Mouse (Mus musculus): ENCODE data around the gene Dalrd3. TPM values are rescaled to one million over a fixed set of nuclear protein-coding genes. Genes with fewer than 3 reads are reported as not detected.

Gene Dalrd3
- polyA plus RNA-seq, 1 experiment, result not detected

DNA sequence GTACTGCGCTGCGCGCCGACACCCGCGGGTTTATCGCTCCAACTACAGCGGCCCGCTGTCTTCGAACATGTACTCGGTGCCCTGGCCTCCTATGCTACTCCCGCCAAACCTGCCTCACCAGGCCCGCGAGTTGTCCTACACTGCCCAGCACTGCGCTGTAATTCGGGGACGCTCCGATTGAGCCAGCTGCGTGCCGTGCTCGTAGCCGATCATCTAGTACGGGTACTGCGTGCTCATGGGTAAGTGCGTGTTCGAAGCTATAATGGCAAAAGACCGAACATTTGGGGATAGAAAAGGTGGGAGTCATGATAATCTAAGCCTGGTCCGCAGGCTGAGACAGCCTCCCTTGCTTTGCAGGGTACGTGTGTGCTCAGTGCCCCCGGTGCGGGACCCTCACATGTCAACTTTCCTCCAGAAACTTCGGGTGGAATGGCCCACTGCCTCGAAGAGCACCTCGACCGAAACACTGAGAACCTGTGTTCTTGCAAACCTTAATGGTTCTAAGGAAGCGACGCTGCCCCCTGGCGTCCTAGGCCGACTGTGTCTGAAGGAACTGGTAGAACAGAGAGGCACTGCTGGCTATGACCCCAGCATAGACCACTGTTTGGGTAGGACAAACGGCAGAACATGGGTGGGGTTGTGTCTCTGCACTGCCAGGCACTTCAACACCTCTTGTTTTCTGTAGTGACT is 666 bp downstream of the Dalrd3 start:
- peak overlapping the region; percentile 59 for H3K4me3 ChIP-seq (ENCODE audit: insufficient read depth, low read depth, low read length)
- TF ChIP-seq CTCF (IDR thresholded peaks at IDR 0.05; ENCODE audit: insufficient read depth, low read depth, low read length) (peak; percentile 26; the same call in 1 of the 2 replicates), POLR2A (IDR thresholded peaks at IDR 0.05; ENCODE audit: insufficient read depth, low read depth, low read length) (no peak)
- 1% methylated on average over 40 of the region's 40 CpGs for WGBS
- H3K4me1 ChIP-seq (ENCODE audit: control insufficient read depth, insufficient read depth, low read length), result peaks cover 50% of the 10 kb centered on the region
- H3K27ac ChIP-seq (ENCODE audit: insufficient read depth, low read depth, low read length), result peak overlapping the region; percentile 7

- TF ChIP-seq CTCF (IDR thresholded peaks at IDR 0.05; ENCODE audit: insufficient read depth, low read depth, low read length), result no peak
- TF ChIP-seq POLR2A (IDR thresholded peaks at IDR 0.05; ENCODE audit: insufficient read depth, low read depth, low read length), result no peak
- WGBS, result 93% methylated on average over 16 of the region's 16 CpGs
- Histone ChIP-seq H3K4me1 (ENCODE audit: control insufficient read depth, insufficient read depth, low read length) (peaks cover 57% of the 10 kb centered on the region), H3K4me3 (ENCODE audit: insufficient read depth, low read depth, low read length) (no peak overlapping the region), H3K27ac (ENCODE audit: insufficient read depth, low read depth, low read length) (no peak overlapping the region)
Measured at GRCm38 (mm10) chr9:108571401-108571973, 1.8 kb downstream of the Dalrd3 start.

GRCm38 (mm10) chr9:108572321-108572720 is 2.6 kb downstream of the Dalrd3 start:
- Histone ChIP-seq H3K27ac (ENCODE audit: insufficient read depth, low read depth, low read length) (no peak overlapping the region), H3K4me1 (ENCODE audit: control insufficient read depth, insufficient read depth, low read length) (peaks cover 64% of the 10 kb centered on the region)

DNA sequence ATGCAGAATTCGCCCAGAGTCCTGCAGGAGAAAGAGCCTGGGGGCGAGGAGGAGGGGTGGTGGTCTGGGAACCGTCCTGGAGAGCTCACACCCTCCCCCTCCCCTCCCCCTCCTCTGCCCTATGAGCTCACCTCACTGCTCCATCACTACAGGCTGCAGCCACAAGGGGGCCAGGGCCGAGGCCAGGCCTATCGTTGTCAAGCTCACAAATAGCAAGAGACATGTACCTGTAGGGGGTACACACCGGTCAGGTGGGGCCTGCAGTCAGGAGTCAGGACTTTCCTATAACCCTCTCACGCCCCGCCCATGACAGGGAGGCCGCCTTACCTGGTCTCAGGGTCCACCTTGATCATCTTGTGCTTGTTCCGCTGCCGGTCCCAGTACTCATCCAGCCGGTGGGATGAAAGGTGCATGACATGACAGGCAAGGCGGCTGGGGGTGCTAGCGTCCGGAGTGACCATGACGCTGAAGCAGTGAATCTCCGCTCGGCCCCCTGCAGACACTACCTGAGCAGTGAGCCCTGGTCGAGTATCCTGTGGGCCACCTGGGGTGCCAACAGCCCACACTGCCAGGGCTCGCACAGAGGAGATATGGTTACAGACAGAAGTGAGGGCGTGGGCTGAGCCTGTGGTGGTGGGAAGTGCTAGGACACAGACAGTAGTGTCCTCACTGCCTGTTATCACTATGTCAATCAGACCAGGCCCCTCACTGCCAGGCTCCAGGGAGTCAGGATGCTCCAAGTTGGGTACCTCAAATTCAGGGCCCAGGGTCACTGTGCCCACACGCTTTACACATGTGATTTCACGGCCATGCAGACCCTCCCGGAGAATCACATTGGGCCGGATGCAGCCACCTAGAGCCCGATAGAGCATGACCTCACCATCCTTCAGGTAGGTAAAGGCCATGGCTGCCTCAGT is 4.3 kb downstream of the Dalrd3 start:
- TF ChIP-seq POLR2A (IDR thresholded peaks at IDR 0.05; ENCODE audit: insufficient read depth, low read depth, low read length) (no peak), CTCF (IDR thresholded peaks at IDR 0.05; ENCODE audit: insufficient read depth, low read depth, low read length) (no peak)
- peaks cover 59% of the 10 kb centered on the region for H3K4me1 ChIP-seq (ENCODE audit: control insufficient read depth, insufficient read depth, low read length)
- no peak overlapping the region for H3K27ac ChIP-seq (ENCODE audit: insufficient read depth, low read depth, low read length)
- no peak overlapping the region for H3K4me3 ChIP-seq (ENCODE audit: insufficient read depth, low read depth, low read length)
- 51% methylated on average over 26 of the region's 26 CpGs for WGBS

More at GRCm38 (mm10) chr9:108572321-108572720, 2.6 kb downstream of the Dalrd3 start:
- no peak overlapping the region for H3K4me3 ChIP-seq (ENCODE audit: insufficient read depth, low read depth, low read length)
- no peak for TF ChIP-seq POLR2A (IDR thresholded peaks at IDR 0.05; ENCODE audit: insufficient read depth, low read depth, low read length)
- no peak for TF ChIP-seq CTCF (IDR thresholded peaks at IDR 0.05; ENCODE audit: insufficient read depth, low read depth, low read length)
- WGBS, result 75% methylated on average over 10 of the region's 10 CpGs

- 52% methylated on average over 12 of the region's 12 CpGs for WGBS
- H3K4me1 ChIP-seq (ENCODE audit: control insufficient read depth, insufficient read depth, low read length), result peaks cover 68% of the 10 kb centered on the region
- TF ChIP-seq POLR2A (IDR thresholded peaks at IDR 0.05; ENCODE audit: insufficient read depth, low read depth, low read length) (no peak), CTCF (IDR thresholded peaks at IDR 0.05; ENCODE audit: insufficient read depth, low read depth, low read length) (no peak)
- H3K27ac ChIP-seq (ENCODE audit: insufficient read depth, low read depth, low read length), result no peak overlapping the region
- H3K4me3 ChIP-seq (ENCODE audit: insufficient read depth, low read depth, low read length), result no peak overlapping the region
Measured at GRCm38 (mm10) chr9:108574921-108575320, 5.2 kb downstream of the Dalrd3 start.

DNA sequence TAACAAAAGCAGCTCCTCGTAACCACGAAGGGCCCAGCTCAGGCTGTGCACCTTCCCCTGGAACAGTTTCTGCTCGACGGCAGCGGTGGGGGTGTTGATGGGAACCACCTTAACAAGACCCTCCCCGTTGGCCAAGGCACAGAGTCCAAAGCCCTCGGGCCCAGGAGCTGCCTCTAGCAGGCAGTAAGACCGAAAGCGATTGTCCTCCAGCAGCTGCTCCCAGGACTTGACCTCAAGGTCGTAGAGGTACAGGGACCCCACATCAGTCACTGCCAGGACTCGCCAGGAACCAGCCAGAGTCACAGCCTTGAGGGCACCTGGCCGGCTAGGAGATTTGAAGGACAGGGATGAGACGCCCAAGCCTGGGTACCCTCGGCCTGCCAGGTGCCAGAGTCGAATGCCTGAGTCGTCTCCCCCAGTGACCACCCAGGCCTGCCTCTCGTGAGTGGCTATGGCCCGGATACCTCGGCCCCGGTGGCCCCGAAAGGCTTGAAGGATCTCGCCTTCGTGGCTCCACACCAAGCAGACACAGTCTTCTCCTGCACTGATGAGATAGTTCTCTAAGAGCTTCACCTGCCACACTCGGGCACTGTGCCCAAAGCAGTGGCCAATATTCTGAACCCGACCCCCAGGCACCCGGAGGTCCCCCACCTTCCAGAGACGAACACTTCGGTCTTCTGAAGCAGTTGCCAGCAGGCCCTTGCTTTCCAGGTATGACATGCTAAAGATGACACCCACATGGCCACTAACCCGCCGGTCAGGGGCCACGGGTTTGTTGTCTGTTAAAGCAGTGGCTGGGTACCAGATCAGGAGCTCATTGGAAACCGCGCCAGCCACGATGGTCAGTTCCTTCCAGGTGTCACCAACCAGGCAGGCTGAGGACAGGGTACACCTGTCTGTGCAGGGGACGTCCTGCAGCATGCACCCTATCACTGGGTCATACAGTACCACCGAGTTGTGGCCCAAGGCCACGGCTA is 5.9 kb downstream of the Dalrd3 start:
- no peak overlapping the region for H3K4me3 ChIP-seq (ENCODE audit: insufficient read depth, low read depth, low read length)
- H3K4me1 ChIP-seq (ENCODE audit: control insufficient read depth, insufficient read depth, low read length), result peaks cover 62% of the 10 kb centered on the region
- 84% methylated on average over 37 of the region's 37 CpGs for WGBS
- TF ChIP-seq POLR2A (IDR thresholded peaks at IDR 0.05; ENCODE audit: insufficient read depth, low read depth, low read length), result no peak
- no peak for TF ChIP-seq CTCF (IDR thresholded peaks at IDR 0.05; ENCODE audit: insufficient read depth, low read depth, low read length)
- no peak overlapping the region for H3K27ac ChIP-seq (ENCODE audit: insufficient read depth, low read depth, low read length)

DNA sequence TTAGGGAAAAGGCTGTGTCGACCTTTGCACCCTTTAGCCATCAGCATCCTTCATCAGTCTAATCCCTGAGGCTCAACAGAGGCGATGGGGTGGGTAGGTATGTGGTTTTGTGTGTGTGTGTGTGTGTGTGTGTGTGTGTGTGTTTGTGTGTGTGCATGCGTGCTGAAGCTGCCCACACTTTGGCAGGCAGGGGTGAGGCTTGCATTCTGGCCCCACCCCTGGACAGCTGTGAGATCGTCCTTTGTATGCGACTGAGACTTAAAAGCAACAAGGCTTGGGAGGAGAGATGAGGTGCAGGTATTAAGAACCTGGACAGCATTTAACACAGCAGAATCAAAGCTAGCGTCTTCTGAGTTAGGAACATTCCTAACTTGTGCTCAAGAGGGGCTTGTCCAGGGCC is 7.3 kb downstream of the Dalrd3 start:
- 23% methylated on average over 6 of the region's 6 CpGs for WGBS
- H3K4me3 ChIP-seq (ENCODE audit: insufficient read depth, low read depth, low read length), result peak overlapping the region; percentile 10
- TF ChIP-seq POLR2A (IDR thresholded peaks at IDR 0.05; ENCODE audit: insufficient read depth, low read depth, low read length) (no peak), CTCF (IDR thresholded peaks at IDR 0.05; ENCODE audit: insufficient read depth, low read depth, low read length) (no peak)
- H3K27ac ChIP-seq (ENCODE audit: insufficient read depth, low read depth, low read length), result no peak overlapping the region
- H3K4me1 ChIP-seq (ENCODE audit: control insufficient read depth, insufficient read depth, low read length), result peaks cover 59% of the 10 kb centered on the region

GRCm38 (mm10) chr9:108577934-108578544 is 8.4 kb downstream of the Dalrd3 start:
- TF ChIP-seq CTCF (IDR thresholded peaks at IDR 0.05; ENCODE audit: insufficient read depth, low read depth, low read length) (no peak), POLR2A (IDR thresholded peaks at IDR 0.05; ENCODE audit: insufficient read depth, low read depth, low read length) (no peak)
- Histone ChIP-seq H3K27ac (ENCODE audit: insufficient read depth, low read depth, low read length) (peak overlapping the region; percentile 91), H3K4me1 (ENCODE audit: control insufficient read depth, insufficient read depth, low read length) (peaks cover 59% of the 10 kb centered on the region), H3K4me3 (ENCODE audit: insufficient read depth, low read depth, low read length) (peak overlapping the region; percentile 90)
- WGBS, result under 1% methylated on average over 24 of the region's 24 CpGs
